Mouse (Mus musculus): Measurements from ENCODE around the gene Gm42417.

Gm42417 gene

GRCm38 (mm10) chr1:36519626-36520025 lies 19.6 kb downstream of the Gm42417 start:
- no peak for DNase-seq (ENCODE audit: low read depth)

DNA sequence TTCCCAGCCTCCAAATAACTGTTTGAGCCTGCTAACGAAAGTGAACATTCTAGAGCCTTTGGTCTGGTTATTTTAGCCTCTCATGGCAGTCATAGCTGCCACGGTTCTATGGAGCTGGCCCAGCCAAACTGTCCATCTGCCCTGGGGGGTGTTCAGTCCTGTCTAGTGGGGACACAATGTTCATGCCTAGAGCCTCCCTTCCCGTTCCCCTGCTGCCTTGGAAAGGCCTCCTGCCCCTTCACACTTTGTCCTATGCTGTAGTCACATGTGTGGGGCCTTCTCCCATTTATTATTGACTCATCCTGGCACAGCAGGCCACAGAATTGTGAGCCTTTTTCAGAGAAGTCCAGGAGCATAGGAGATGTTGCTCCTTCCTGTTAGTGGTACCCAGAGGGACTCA lies 21.0 kb downstream of the Gm42417 start:
- DNase-seq (ENCODE audit: low read depth) = no peak

GRCm38 (mm10) chr1:36513718-36514117 lies 25.5 kb downstream of the Gm42417 start:
- no peak for DNase-seq (ENCODE audit: low read depth)

- no peak for DNase-seq (ENCODE audit: low read depth)
Observed at GRCm38 (mm10) chr1:36513310-36513709, 25.9 kb downstream of the Gm42417 start.

- DNase-seq (ENCODE audit: low read depth) = no peak
Observed at GRCm38 (mm10) chr1:36512966-36513280, 26.3 kb downstream of the Gm42417 start.

DNA sequence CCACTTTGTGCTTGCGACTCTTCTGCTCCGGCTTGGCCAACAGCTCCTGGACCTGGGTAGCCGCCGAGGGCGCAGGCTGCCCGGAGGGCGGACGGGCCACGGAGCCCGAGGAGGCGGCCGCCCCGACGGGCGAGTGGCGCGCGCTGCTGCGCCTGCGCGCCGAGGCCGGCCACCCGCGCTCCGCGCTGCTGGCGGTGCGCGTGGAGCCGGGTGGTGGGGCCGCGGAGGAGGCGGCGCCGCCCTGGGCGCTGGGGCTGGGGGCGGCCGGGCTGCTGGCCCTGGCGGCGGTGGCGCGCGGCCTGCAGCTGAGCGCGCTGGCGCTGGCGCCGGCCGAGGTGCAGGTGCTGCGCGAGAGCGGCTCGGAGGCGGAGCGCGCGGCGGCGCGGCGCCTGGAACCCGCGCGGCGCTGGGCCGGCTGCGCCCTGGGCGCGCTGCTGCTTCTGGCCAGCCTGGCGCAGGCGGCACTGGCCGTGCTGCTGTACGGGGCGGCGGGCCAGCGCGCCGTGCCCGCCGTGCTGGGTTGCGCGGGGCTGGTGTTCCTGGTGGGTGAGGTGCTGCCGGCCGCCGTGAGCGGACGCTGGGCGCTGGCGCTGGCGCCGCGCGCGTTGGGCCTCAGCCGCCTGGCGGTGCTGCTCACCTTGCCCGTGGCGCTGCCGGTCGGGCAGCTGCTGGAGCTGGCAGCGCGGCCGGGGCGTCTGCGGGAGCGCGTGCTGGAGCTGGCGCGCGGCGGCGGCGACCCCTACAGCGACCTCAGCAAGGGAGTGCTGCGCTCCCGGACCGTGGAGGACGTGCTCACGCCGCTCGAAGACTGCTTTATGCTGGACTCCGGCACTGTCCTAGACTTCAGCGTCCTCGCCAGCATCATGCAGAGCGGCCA lies 26.9 kb downstream of the Gm42417 start:
- no peak for DNase-seq (ENCODE audit: low read depth)

DNA sequence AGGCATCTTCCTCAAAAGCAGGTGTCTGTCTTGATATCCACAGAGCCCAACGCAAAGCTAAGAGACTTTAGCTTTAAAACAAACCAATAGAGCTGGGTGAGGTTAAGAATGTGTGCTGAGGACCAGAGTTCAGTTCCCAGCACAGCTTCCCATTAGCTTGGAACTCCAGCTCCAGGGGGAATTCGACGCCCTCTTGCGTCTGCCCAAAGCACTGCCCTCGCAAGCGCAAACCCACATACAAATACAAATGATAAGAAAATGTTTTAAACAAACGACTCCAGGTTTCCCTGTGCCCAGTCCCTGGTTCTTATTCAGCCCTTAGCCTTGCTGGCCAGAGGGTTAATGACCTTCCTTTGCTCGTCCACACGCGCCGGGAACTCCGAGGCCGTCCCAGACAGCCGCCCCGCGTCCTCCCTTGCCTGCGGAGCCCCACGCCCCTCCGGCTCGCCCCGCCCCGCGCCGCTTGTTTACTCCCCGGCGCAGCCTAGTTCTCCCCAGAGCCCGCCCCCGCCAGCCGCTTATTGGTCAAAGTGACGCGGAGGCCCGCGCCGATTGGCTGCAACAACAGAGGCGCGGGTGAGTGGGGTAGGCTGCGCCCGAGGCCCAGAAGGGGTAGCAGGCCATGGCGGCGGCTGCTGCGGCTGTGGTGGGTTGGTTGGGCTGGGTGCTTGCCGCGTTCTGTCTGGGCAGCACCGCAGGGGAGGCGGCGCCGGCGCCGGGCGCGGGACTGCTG lies 27.8 kb downstream of the Gm42417 start, which contains the start of gene Cnnm3:
Gene Cnnm3, plus strand, starts transcription at position 579 of the 733 bp plus-strand sequence.
- peak; percentile 97 for DNase-seq (ENCODE audit: low read depth)

GRCm38 (mm10) chr1:36508238-36508637 lies 31.0 kb downstream of the Gm42417 start:
- no peak for DNase-seq (ENCODE audit: low read depth)

DNA sequence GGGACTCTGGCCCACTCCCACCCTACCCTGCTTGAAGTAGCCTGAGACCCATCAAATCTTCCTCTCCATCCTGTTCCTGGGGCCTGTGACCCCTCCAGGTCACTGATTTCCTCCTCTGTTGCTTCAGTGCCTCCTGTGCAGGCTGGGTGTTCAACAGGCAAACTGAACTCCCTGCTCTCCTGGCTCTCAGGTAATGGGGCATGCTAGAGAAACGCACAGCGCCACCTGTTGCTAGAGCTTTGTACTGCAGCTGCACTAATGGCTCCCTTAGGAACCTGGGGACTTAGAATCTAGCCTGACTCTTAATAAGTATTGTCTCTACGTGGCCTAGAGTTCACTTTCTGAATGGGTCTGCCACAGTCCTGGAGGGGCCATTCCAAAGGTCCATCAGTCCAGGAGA lies 38.0 kb downstream of the Gm42417 start:
- DNase-seq (ENCODE audit: low read depth) = peak; percentile 77

- no peak for DNase-seq (ENCODE audit: low read depth)
Observed at GRCm38 (mm10) chr1:36497312-36497711, 41.9 kb downstream of the Gm42417 start.

DNA sequence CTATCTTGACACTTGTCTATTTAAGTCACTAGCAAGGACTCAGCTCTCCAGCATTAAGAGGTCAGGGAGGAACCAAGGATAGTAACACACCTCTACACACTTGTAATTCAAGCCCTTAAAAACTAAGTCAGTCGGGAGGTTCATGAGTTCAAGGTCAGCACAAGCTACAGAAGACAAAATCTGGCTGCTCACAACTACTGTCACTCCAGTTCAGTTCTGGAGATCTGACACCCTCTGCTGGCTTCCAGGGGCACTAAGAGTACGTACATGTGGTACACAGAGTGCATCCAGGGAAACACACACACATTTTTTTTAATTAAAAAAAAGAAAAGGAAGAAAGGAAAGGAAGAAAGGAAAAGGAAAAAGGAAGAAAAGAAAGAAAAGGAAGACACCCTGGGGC lies 42.5 kb downstream of the Gm42417 start:
- no peak for DNase-seq (ENCODE audit: low read depth)

- no peak for DNase-seq (ENCODE audit: low read depth)
Observed at GRCm38 (mm10) chr1:36493299-36493698, 45.9 kb downstream of the Gm42417 start.

GRCm38 (mm10) chr1:36492416-36493139 lies 46.7 kb downstream of the Gm42417 start:
- no peak for DNase-seq (ENCODE audit: low read depth)

- no peak for DNase-seq (ENCODE audit: low read depth)
Observed at GRCm38 (mm10) chr1:36489661-36490060, 49.6 kb downstream of the Gm42417 start.

GRCm38 (mm10) chr1:36487111-36487510 lies 52.1 kb downstream of the Gm42417 start:
- DNase-seq (ENCODE audit: low read depth) = no peak

DNA sequence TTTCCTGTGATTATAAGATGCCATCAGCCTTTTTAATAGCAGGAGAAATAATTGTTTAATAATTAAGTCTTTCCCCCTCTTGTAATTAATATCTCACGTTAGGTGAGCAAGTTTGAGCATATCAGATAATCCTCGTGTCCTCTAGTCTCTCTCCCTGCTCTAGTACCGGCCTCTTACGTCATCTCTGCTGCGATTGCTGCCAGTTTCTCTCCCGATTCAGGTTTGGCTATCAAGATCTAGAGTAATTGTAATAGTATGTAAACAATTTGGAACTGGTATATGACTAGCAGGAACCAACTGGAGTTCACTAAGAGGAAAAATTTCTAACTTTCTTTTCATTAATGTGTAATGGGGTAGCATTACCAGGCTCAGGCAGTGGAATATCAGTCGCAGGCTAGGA lies 54.1 kb downstream of the Gm42417 start:
- DNase-seq (ENCODE audit: low read depth) = no peak

DNA sequence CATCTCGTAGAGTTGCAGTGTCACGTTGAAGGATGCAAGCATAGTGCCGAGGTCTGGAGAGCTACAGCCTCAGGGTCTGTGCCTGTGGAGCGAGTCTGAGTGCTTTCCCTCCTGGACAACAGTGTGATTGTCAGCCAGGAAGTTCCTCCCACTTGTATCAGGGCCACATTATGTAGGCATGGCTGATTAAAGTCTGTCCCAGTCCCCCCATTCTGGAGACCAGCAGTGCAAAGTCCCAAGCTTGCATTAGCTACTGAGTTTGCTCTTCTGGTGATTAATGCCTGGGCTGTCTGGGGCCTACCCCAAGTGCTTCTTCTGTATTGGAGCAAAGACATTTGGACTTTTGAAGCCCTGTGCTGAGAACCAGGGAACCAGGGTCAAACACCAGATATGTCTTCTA lies 55.4 kb downstream of the Gm42417 start:
- DNase-seq (ENCODE audit: low read depth) = no peak
